Mouse (Mus musculus): ENCODE results near the gene Efna2. TPM values are rescaled to one million over a fixed set of nuclear protein-coding genes. Genes with fewer than 3 reads are reported as not detected.

Gene Efna2
- 2.0 and 2.2 TPM in 2 replicates for polyA plus RNA-seq (2012; rRNA removed; ENCODE audit: low replicate concordance)

DNA sequence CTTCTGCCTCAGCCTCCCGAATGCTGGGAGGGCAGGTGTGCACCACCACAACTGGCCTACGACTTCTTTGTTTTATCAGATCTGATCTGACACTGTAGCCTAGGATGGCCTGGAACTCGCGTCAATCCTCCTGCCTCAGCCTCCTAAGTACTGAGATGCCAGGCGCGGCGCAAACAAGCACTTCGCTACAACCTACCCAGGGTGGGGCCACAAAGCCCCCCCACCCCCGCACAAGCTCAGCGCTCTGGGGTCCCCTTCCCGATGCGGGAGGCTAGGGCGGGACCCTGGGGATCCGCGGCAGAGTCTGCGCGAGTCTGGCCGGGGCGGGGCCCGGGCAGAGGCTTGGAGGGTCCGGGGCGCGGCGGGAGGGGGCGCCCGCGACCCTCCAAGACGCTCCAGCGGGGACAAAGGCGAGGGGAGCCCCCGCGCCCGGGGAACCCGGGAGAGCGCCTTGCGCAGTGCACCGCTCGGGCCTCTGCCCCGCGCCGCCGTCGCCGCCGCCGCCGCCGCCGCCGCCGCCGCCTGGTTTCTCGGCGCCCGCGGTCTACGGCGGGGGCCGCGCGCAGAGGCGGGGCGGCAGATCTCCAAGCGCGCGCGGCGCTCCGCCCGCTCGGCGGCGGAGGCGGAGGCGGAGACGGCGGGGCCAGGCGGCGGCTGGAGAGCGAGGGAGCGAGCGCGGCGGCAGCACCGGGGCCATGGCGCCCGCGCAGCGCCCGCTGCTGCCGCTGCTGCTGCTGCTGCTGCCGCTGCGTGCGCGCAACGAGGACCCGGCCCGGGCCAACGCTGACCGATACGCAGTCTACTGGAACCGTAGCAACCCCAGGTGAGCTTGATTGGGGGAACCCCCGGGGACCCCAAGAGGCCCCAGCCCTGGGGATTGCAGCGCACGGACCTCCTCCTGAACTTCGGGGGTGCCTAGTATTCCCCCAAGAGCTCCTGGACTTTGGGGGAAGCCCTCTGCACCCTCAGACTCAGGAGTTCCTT lies at the start of gene Efna2:
Gene Efna2 (plus strand): TSS at position 415 of the 984 bp plus-strand sequence.

DNA sequence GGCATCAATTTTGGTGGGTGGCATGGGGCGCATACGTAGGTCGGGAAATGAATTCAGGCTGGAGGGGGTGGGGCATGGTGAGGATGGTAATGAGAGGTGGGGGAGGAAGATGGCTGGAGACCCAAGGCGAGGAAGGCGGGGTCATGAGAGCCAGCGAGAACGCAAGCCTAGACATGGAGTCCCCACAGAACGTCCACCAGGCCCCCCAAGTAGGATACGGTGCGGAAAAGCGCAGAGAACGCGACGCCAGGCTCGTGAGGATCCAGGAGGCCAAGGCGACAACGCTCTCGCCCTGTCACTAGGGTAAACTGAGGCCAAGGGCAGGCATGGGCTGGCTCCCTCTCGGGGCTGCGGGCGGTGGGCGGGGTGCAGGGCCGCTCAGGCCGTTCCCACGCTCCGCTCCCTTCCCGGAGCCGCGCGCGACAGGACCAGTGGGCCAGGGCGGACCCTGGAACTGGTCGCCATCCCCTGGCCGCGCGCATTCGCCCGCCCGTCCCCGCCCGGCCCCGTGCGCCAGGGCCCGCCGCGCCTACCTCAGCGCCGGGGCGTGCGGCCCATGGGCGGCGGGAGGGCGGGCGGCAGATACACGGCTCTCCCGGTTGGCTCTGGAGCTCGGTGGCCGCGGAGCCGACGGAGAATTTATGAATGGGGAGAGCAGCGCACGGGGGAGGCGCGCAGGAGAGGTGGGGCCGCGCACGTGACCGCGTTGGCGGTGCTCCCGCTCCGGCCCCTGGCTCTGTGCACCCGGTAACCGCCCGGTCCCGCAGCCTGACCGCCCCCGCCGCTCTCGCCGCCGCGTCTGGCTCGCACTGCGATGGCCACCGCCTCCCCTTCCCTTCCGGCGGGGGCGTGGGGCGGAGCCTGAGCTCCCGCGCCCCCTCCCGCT lies 40.5 kb upstream of the Efna2 start, which contains the start of gene Atp5d:
Gene Atp5d (plus strand): TSS at position 80 of the 886 bp plus-strand sequence.

DNA sequence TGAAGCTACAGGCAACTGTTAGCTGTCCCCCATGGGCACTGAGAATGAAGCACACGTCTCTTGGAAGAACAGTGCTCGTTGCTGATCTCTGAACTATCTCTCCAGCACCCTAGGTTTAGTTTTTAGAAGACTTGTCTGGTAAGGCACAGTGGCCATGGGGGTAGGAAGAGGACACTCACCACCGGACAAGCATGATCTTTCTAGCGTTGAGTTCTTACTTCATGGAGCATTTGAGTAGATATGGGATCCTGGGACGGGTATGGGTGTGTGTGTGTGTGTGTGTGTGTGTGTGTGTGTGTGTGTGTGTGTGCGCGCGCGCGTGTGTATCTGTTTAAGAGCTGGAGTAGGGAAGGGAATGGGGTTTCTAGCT lies 38.6 kb upstream of the Efna2 start, which contains the start of gene Cbarp:
Gene Cbarp (minus strand): TSS at position 170 of the 370 bp plus-strand sequence.

DNA sequence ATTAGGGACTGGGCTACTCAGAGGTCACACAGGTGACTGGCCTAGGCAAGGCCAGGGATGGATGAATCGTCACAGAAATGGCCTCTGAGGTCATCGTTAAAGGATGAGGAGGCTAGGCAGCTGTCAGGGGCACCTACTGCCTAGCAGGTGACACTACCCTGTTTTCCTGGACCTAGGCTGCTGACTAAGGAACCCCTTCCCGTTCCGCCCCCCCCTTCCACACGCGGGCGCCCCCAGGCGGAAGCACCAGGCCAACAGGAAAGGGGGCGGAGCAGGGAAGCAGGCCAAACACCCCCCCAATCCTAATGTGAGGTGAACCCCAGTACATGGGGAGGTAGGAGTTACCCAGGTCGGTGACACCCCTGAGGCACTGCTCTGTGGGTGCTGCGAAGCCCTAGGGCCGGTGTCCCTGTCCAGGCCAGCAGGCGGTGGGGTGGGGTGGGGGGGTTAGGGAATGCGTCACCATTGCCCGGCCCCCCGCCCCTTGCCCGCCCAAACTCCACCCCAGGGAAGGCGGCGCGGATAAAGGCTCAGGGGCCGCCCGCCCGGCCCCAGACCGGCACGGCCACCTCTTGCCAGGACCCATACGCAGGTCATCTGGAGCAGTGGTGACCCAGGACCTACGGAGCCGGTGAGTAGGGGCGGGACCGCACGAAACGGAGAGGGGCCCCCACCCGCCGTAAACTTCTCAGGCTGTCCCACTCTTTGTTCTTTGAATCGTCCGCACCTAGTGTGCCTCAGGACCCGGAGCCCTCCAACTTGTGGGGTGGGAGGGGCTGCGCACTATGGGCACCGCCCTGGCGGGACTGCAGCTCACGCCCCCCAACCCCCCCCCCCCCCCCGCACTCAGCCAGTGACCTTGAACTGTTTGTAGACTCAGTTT lies 31.3 kb upstream of the Efna2 start, which contains the start of gene Midn:
Gene Midn (plus strand): TSS at position 554 of the 883 bp plus-strand sequence.

DNA sequence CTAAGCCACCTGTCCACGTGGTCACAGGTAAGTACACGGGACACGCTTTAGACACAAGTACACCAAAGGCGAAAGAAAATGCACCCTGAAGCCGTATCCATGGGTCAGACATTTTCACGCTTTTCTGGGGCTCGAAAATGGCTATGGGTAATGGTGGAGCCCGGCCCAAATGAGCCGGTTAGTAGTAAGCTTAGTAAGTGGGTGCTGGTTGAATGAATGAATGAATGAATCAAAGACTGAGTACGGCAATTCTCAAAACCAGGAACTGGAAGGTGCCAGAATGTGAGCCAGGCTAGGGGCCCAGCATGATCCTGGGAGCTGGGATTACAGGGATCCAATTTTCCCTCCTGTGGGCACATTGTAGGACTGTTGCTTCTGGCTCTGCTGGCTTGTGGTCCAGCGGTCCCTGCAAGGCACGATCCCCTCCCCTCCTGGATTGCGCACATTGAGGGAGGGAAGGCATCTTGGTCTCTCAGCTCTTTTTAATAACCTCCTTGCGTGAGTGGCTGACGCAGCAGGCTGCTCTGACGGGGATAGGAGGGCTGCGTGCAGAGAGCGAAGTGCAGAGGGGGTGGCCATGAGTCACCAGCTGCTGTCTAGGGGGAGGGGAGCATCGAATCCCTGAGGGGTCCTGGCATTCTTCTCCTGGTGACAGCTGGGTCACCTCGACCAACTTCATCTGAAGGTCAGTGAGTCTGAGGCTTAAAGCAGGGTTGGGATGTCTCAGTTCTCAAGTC lies 13.7 kb upstream of the Efna2 start, which contains the start of gene Cirbp:
Gene Cirbp (plus strand): TSS at position 594 of the 737 bp plus-strand sequence.

DNA sequence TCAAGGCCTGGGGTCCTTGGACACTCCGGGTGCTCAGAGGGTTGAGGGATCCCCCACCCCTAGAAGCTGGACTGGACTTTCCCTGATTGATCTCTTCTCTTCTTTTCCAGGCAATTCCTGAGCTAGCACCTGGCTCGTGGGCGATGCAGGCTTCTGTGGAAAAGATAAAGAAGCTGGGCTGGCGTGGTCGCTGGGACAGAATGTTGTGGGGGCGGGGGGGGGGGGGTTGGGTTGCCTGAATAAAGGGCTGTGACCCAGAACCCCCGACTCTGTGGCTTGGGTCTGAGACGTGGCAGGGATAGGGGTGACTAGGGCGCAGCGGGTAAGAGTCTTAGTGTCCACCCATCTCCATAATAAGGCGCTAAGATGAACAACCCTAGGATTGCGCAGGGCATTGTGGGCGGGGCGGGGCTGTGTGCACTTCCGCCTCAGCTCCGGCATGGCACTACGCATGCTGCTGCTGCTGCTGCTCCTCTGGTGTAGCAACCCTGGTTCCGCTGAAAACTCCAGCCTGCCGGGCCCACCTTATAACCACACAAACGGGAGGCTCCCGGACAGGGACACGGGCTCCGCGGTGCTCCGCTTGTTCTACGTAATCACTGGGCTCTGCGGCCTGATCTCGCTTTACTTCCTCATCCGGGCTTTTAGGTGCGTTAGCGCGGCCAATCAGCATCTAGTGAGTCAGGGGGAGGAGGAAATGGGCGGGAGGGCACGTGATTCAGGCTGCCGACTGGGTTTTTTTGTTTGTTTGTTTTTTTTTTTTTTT lies 6.6 kb upstream of the Efna2 start, which contains the start of gene 1600002K03Rik:
Gene 1600002K03Rik (plus strand): TSS at position 418 of the 766 bp plus-strand sequence.

DNA sequence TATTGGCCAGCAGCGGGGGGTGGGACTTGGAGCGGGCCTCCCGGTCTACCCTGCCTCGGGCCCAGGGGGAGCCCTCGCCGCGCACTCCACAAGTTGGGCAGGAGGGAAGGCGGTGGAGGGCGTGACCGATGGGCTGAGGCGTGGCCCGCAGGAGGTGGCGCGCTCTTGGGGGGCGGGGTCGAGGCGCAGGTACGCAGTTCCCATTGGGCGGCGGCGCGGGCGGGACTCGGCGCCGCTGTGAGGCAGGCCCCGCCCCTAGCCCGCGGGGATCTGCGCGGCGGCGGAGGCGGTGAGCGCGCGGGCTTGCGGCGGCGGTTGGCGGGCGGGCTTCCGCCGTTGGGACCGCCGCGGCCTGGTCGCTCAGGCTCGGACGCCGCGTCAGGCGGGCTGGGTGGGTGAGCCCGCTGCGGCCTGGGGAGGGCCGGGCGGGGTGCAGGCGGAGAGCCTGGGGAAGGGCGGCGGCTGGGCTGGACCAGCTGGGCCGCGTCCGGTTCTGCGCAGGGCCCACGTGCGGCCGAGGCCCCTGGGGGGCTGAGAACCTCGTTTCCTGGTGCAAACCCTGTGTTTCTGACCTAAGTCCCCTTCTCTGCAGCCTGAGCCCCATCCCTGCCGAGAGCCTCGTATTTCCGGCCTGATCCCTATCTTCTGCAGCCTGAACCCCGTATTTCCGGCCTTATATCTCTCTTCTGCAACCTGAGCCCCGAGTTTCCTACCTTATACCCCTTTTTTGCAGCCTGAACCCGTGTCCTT lies 47.3 kb downstream of the Efna2 start, which contains the start of gene Mum1:
Gene Mum1 (plus strand): TSS at position 19 of the 750 bp plus-strand sequence.

Other genes starting within 250 kb of the Efna2 start
- gene Wdr18, start 219.3 kb upstream of the Efna2 start, polyA plus RNA-seq (2012; rRNA removed; ENCODE audit: low replicate concordance) = 32.5 and 36.7 TPM in 2 replicates
- 0.13 TPM in 1 of 2 replicates, not detected in the other for gene Grin3b, start 208.8 kb upstream of the Efna2 start, polyA plus RNA-seq (2012; rRNA removed; ENCODE audit: low replicate concordance)
- gene Tmem259, start 195.2 kb upstream of the Efna2 start, polyA plus RNA-seq (2012; rRNA removed; ENCODE audit: low replicate concordance) = 473 and 724 TPM in 2 replicates
- gene Cnn2, start 190.9 kb upstream of the Efna2 start, polyA plus RNA-seq (2012; rRNA removed; ENCODE audit: low replicate concordance) = 47.4 and 53.3 TPM in 2 replicates
- 22.5 and 27.6 TPM in 2 replicates for gene Abca7, start 183.0 kb upstream of the Efna2 start, polyA plus RNA-seq (2012; rRNA removed; ENCODE audit: low replicate concordance)
- gene Arhgap45, start 162.8 kb upstream of the Efna2 start, polyA plus RNA-seq (2012; rRNA removed; ENCODE audit: low replicate concordance) = 16.6 and 28.8 TPM in 2 replicates
- gene Polr2e, start 139.7 kb upstream of the Efna2 start, polyA plus RNA-seq (2012; rRNA removed; ENCODE audit: low replicate concordance) = 82.1 and 91.1 TPM in 2 replicates
- 1,699 and 1,725 TPM in 2 replicates for gene Gpx4, start 132.3 kb upstream of the Efna2 start, polyA plus RNA-seq (2012; rRNA removed; ENCODE audit: low replicate concordance)
- gene Sbno2, start 73.9 kb upstream of the Efna2 start, polyA plus RNA-seq (2012; rRNA removed; ENCODE audit: low replicate concordance) = 63.5 and 95.0 TPM in 2 replicates
- gene Stk11, start 63.7 kb upstream of the Efna2 start, polyA plus RNA-seq (2012; rRNA removed; ENCODE audit: low replicate concordance) = 105 and 121 TPM in 2 replicates
- 5,808 and 7,935 TPM in 2 replicates for gene Atp5d, start 40.9 kb upstream of the Efna2 start, polyA plus RNA-seq (2012; rRNA removed; ENCODE audit: low replicate concordance)
- gene Cbarp, start 38.6 kb upstream of the Efna2 start, polyA plus RNA-seq (2012; rRNA removed; ENCODE audit: low replicate concordance) = 6.3 and 6.6 TPM in 2 replicates
- 198 and 360 TPM in 2 replicates for gene Midn, start 31.2 kb upstream of the Efna2 start, polyA plus RNA-seq (2012; rRNA removed; ENCODE audit: low replicate concordance)
- gene Cirbp, start 13.5 kb upstream of the Efna2 start, polyA plus RNA-seq (2012; rRNA removed; ENCODE audit: low replicate concordance) = 46.7 and 55.3 TPM in 2 replicates
- 12.6 and 12.7 TPM in 2 replicates for gene 1600002K03Rik, start 6.5 kb upstream of the Efna2 start, polyA plus RNA-seq (2012; rRNA removed; ENCODE audit: low replicate concordance)
- 14.5 and 19.2 TPM in 2 replicates for gene Mum1, start 47.0 kb downstream of the Efna2 start, polyA plus RNA-seq (2012; rRNA removed; ENCODE audit: low replicate concordance)
- 967 and 1,434 TPM in 2 replicates for gene Ndufs7, start 69.6 kb downstream of the Efna2 start, polyA plus RNA-seq (2012; rRNA removed; ENCODE audit: low replicate concordance)
- gene Gamt, start 81.5 kb downstream of the Efna2 start, polyA plus RNA-seq (2012; rRNA removed; ENCODE audit: low replicate concordance) = 15.1 and 43.1 TPM in 2 replicates
- gene Dazap1, start 82.0 kb downstream of the Efna2 start, polyA plus RNA-seq (2012; rRNA removed; ENCODE audit: low replicate concordance) = 104 and 128 TPM in 2 replicates
- 739 and 1,199 TPM in 2 replicates for gene Rps15, start 113.0 kb downstream of the Efna2 start, polyA plus RNA-seq (2012; rRNA removed; ENCODE audit: low replicate concordance)
- gene Apc2, start 116.5 kb downstream of the Efna2 start, polyA plus RNA-seq (2012; rRNA removed; ENCODE audit: low replicate concordance) = 0.88 and 1.1 TPM in 2 replicates
- 52.1 and 92.1 TPM in 2 replicates for gene 2310011J03Rik, start 141.1 kb downstream of the Efna2 start, polyA plus RNA-seq (2012; rRNA removed; ENCODE audit: low replicate concordance)
- 37.6 and 47.6 TPM in 2 replicates for gene Pcsk4, start 150.0 kb downstream of the Efna2 start, polyA plus RNA-seq (2012; rRNA removed; ENCODE audit: low replicate concordance)
- 257 and 279 TPM in 2 replicates for gene Reep6, start 150.5 kb downstream of the Efna2 start, polyA plus RNA-seq (2012; rRNA removed; ENCODE audit: low replicate concordance)
- 113 and 171 TPM in 2 replicates for gene Adamtsl5, start 168.9 kb downstream of the Efna2 start, polyA plus RNA-seq (2012; rRNA removed; ENCODE audit: low replicate concordance)
- gene Plk5, start 177.0 kb downstream of the Efna2 start, polyA plus RNA-seq (2012; rRNA removed; ENCODE audit: low replicate concordance) = 2.4 and 7.5 TPM in 2 replicates
- gene Mex3d, start 208.2 kb downstream of the Efna2 start, polyA plus RNA-seq (2012; rRNA removed; ENCODE audit: low replicate concordance) = 13.6 and 24.5 TPM in 2 replicates
- gene Mbd3, start 220.1 kb downstream of the Efna2 start, polyA plus RNA-seq (2012; rRNA removed; ENCODE audit: low replicate concordance) = 76.6 and 89.3 TPM in 2 replicates
- gene Uqcr11, start 227.3 kb downstream of the Efna2 start, polyA plus RNA-seq (2012; rRNA removed; ENCODE audit: low replicate concordance) = 2,686 and 4,056 TPM in 2 replicates